Comparison of ENCODE assay signal across 19 mouse cellular contexts in the genomic region with DNA sequence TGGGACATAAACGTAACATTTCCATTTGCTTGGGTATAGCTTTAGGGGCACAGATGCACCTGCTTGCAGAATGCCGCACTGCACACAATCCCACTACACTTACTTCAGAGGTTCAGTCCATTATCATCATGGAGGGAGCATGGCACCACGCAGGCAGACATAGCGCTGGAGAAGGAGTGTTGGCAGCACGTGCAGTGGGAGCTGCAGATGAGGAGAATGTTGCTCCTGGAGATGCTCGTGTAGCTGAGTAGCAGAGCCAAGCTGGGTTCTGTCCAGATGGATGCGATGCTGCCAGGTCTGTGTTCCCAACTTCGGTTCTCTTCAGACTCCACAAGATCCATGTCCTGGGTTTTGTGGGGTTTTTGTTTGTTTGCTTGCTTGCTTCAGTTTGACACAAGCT. TPM values are rescaled to one million over a fixed set of nuclear protein-coding genes. Genes with fewer than 3 reads are reported as not detected.
DNase-seq lines count a peak whose midpoint lies in the region; ATAC-seq and TF ChIP-seq lines count a peak whose summit lies in the region.
"Had no signal": no experiment of that assay in that cellular context is flagged by ENCODE, and none has a peak within 500 bp of the region (broad histone marks: within the 10 kb centered on the region; RNA-seq: fewer than 3 reads in every experiment).

No protein-coding gene starts in this region.

- TF ChIP-seq CTCF in midbrain, postnatal 0 days (IDR thresholded peaks at IDR 0.05) = no peak

- H3K4me3 ChIP-seq in midbrain, postnatal 0 days (ENCODE audit: low read depth, low read length) = no peak overlapping the region
- H3K4me3 ChIP-seq: liver, embryonic 12.5 days had no signal

- DNase-seq in cerebellum, postnatal 25 days = peak; percentile 16 to 23
- no peak for DNase-seq in cerebellum, adult 8-10 months
- DNase-seq in layer of hippocampus, adult 9-11 months = peak; percentile 59
- no peak for DNase-seq in layer of hippocampus, postnatal 25 days (ENCODE audit: extremely low spot score in 1 of 2, low spot score in 1 of 2)
- DNase-seq in left cerebral cortex, postnatal 25 days (ENCODE audit: low spot score in 2 of 2) = peak; percentile 47 to 69
- no peak for DNase-seq in midbrain, postnatal 0 days (ENCODE audit: low spot score)
- DNase-seq in adrenal gland, adult 2 months = no peak
- DNase-seq: adrenal gland, postnatal 14 days; cerebellum, adult 2 months; gastrocnemius, postnatal 14 days; heart, adult 18-20 months; heart, postnatal 36 days; lung, adult 2 months; lung, postnatal 36 days; thymus, postnatal 25 days had no signal

- no peak overlapping the region for H3K9ac ChIP-seq in midbrain, postnatal 0 days (replicated peaks; ENCODE audit: low read length, poor library complexity, severe bottlenecking)
- H3K9ac ChIP-seq: liver, embryonic 12.5 days had no signal

- 0 out of 2 replicates have a peak, but pooled peaks cover 2% of the 10 kb centered on the region for H3K4me1 ChIP-seq in midbrain, postnatal 0 days (ENCODE audit: insufficient read depth, low read length)
- H3K4me1 ChIP-seq: liver, embryonic 12.5 days had no signal

- no peak overlapping the region for H3K4me2 ChIP-seq in midbrain, postnatal 0 days (ENCODE audit: low read depth, low read length, poor library complexity, severe bottlenecking)
- H3K4me2 ChIP-seq: liver, embryonic 12.5 days had no signal

- H3K27me3 ChIP-seq in midbrain, postnatal 0 days (ENCODE audit: insufficient read depth, low read length) = no peaks in the 10 kb centered on the region

- no peaks in the 10 kb centered on the region for H3K9me3 ChIP-seq in midbrain, postnatal 0 days (ENCODE audit: low read length)
- H3K9me3 ChIP-seq: hindbrain, embryonic 15.5 days; liver, embryonic 12.5 days had no signal

- 74% methylated on average over 8 of the region's 8 CpGs for WGBS in midbrain, postnatal 0 days

- no peaks in the 10 kb centered on the region for H3K36me3 ChIP-seq in midbrain, postnatal 0 days (ENCODE audit: insufficient read depth, low read length)
- H3K36me3 ChIP-seq: G1E; hindbrain, embryonic 15.5 days; liver, embryonic 12.5 days had no signal

- intact Hi-C loops in left cerebral cortex, postnatal 25 days (cut with DNase I) = no loop called here

- ATAC-seq in midbrain, postnatal 0 days (ENCODE audit: low FRiP score) = no peak
- ATAC-seq: activated CD4-positive, CD25-positive, alpha-beta regulatory T cell, adult 4 months; liver, embryonic 12.5 days had no signal

- no peak overlapping the region for H3K27ac ChIP-seq in midbrain, postnatal 0 days (ENCODE audit: low read depth, low read length)
- H3K27ac ChIP-seq: hindbrain, embryonic 15.5 days; liver, embryonic 12.5 days had no signal

RNA-seq across cellular contexts. Expression of gene Scn8a, which starts 43.6 kb away (rescaled TPM):
- total RNA-seq in layer of hippocampus, postnatal 25 days (2021) = 100 to 1,000 TPM; 202 to 260 TPM
- 100 to 1,000 TPM; 212 to 242 TPM for total RNA-seq in left cerebral cortex, postnatal 25 days (2021)
- total RNA-seq in midbrain, postnatal 0 days (2014; rRNA removed) = 31.3 and 37.7 TPM in 2 replicates
- polyA plus RNA-seq in midbrain, postnatal 0 days (2015; fragmentation: Nextera tagmentation; extraction: Ambion mirVana) = 14.1 and 22.4 TPM in 2 replicates
- total RNA-seq in adrenal gland, adult 2 months (2021) = 1 to 10 TPM; 2.8 to 4.6 TPM
- polyA plus RNA-seq in adrenal gland, adult 2 months (2012; rRNA removed) = 1.6 and 2.4 TPM in 2 replicates
- total RNA-seq: heart, adult 18-20 months had no signal
- polyA plus RNA-seq: G1E had no signal

Comparison
In these comparisons a context has a peak if more than half of its experiments do, and no peak if none do; other contexts are left out.
1. DNase-seq: peak in cerebellum, postnatal 25 days (2 of 2), layer of hippocampus, adult 9-11 months (single experiment) and left cerebral cortex, postnatal 25 days (2 of 2); none in cerebellum, adult 8-10 months (single experiment), layer of hippocampus, postnatal 25 days (0 of 2), midbrain, postnatal 0 days (single experiment) and adrenal gland, adult 2 months (single experiment).